Mouse (Mus musculus) layer of hippocampus, adult 11-12 months (tissue): ENCODE data around the gene Ddx31.

ENCODE experiments used
- DNase-seq: peaks from one replicate; pipeline ENCODE4 v3.0.0; 2022; ENCODE audit warnings: low spot score

The Ddx31 gene

DNA sequence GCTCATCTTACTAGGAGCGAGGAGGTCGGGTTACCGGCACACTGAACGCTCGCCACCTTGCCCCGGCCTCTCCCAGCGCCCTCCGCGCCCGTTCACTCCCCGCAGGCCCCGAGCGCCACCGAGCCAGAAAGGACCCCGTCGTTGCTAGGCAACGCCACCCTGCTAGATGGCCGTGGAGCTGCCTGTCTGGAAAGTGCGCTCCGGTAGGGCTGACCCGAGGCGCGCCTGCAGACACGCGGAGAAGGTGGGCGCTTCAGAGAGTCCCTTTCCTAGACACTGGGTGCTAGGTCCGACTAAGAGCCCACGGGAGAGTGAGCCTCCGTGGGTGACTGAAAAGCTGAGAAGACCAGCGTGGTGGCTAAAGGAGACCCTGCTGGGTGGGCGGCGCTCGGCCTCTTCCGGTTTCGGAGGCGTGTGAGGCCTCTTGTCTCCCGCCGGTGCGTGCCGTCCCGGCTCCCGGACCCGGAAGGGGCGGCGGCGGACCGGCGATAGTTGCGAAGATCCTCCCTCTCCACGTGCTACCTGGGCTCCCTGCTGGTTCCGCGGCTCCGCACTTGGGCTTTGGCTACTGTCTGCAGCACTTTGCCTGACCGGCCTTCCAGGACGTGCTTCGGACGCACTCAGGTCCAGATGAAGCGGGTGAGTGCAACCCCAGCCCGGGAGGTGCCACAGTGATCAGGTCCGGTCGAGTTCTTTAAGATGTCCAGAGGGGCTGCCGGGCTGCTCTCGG lies at the start of gene Ddx31, which contains the start of gene Gtf3c4:
Ddx31 (plus strand) TSS at position 185 of the 730 bp plus-strand sequence.
Gtf3c4 (minus strand) TSS at position 139 of the 730 bp plus-strand sequence.
- peak; percentile 95 for DNase-seq

DNA sequence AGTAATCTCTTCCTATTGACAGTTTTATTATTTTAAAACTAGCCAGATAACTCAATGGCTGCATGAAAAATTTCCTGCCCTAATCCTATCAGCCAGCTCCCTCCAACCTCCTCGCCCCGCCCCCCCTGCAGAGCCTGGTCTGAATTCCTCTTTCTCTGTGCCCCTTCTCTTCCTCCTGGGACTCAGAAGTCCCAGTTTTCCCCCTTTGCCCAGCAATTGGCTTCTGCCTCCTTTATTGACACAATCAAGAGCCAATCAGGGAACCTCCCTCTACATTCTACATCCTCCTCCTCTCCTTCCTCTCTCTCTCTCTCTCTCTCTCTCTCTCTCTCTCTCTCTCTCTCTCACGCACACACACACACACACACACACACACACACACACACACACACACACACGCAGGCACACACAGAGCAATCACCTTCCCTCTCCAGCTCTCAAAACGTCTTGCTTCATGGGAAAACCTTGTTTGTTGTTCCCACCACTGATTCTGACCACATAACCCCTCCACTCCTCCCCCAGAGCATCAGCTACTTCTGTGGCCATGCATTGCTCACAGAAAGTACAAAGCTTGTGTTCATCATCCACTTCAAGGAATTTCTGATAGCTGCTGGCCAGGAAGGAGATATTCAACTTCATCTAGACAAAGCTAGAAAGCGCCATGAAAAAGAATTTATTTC lies 47.1 kb upstream of the Ddx31 start:
- DNase-seq, result peak; percentile 28

- DNase-seq, result no peak
These were observed 45.6 kb upstream of the Ddx31 start for GRCm38 (mm10) chr2:28794623-28795022.

GRCm38 (mm10) chr2:28796298-28796697 lies 43.9 kb upstream of the Ddx31 start:
- no peak for DNase-seq

DNA sequence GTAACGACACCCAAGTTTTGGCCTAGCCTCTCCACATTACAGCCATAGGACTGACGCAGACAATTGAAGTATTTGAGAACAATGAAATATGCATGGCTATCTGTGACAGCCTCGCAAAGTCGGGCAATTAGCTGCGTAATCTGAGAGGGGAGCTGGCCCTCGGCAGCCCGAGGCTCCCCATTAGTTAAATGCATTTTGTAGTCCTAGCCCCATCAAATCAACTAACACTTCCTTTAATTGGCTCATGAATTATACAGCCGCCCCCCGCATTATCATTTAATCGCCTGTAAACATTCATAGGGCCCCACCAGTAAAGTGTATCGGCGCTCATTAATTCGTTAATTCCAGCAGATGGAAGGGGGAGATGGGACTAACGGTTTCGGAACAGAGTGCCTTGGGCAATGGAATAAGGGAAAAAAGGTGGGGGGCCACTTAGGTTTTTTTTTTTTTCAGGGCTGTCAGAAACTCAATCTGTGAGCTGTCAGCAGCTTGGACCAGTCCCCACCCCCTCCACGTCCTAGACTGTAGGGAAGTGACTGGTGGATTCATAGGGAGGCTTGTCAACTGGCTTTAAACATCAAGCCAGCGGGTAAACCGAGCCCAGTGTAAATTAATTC lies 42.6 kb upstream of the Ddx31 start:
- no peak for DNase-seq

DNA sequence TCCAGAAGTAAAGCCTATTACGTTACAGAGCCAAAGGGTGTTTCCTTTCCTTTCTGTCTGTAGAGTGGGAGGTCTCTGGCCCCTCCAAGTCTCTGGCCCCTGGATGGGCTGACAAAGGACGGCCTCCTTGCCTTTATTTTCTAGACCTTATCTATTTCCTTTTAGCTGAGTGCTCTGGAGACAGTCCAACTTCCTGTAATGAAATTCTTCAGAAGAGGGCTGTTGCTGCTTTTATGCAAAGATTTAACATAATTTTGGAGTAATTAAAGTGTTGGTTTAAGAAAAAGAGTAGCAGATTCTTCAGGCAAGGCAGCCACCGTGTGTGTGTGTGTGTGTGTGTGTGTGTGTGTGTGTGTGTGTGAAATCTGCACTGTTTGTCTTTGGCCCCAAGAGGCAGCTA lies 41.8 kb upstream of the Ddx31 start:
- no peak for DNase-seq

DNA sequence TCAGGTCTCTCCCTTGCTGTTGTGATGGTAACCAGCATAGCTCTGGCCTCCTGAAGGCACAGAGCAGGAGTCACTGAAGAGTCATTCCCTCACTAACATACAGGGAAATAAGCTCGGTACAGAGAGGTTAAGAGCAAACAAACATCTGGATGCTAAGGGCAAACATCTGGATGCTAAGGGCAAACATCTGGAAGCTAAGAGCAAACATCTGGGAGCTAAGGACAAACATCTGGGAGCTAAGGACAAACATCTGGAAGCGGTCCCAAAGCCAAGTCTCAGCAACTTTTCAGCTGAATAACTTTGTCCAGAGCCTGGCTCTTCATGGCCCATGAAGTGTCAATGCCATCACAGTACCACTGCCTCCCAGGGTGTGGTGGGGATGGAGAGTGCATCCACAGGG lies 40.6 kb upstream of the Ddx31 start:
- DNase-seq, result no peak

DNA sequence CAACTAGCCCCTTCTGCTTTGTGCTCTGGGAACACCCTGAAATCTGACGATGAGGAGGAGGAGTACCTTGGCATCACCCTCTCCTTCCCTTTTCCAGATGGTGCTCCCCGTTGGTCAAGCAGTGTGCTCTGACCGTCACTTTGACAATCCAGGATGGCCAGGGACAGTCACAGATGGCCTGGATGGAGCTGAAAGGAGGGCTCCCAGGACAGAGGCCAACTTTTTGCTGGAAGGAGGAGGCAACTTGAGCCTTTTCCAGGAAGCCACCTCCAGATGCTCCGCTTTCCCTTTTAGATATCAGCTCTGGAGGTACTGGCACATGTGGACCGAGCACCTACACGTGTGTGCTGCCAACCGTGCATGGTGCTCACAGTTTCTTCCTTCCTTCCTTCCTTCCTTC lies 36.8 kb upstream of the Ddx31 start:
- DNase-seq, result no peak

DNA sequence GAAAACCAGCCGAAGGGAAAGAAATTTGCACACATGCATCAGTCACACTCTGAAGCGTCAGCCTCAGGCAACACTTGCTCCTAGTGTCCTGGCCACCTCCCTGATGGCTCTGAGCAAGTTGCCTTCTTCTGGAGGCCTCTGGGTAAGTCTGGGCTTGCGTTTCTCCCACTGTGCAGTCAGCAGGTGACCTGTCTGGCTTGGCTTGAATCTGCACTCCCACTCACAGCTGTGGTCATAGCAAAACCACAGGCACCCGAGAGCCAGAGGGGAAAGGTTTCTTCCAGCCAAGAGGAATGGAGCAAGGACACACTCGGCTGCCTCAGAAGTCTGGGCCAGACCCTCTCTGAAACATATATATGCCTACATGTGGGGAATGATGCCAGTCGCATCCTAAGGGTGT lies 31.4 kb upstream of the Ddx31 start:
- no peak for DNase-seq

DNA sequence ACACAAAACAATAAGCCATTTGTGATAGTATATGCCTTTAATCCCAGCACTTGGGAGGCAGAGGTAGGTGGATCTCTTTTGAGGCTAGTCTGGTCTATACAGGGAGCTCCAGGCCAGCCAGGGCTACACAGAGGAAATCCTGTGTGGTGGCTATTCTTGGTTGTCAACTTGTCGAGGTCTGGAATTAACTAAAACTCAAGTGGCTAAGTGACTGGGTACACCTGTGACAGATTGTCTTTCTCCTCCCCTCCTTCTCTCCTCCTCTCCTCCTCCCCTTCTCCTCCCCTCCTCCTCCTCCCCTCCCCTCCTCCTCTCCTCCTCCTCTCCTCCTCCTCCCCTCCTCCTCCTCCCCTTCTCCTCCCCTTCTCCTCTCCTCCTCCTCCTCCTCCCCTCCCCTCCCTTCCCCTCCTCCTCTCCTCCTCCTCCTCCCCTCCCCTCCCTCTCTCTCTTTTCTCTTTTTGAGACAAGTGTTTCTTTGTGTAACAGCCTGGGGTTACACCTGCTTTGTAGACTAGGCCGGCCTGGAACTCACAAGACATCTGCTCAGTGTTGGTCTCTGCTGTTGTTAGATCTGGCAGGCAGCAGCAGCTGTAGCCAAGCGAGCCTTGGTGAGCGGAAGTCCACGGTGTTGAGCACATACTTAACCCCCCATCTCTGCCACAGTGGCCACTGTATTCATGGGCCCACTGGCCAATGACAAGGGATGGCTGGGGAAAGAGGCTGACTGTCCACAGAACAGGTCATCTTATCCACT lies 29.8 kb upstream of the Ddx31 start:
- no peak for DNase-seq

DNA sequence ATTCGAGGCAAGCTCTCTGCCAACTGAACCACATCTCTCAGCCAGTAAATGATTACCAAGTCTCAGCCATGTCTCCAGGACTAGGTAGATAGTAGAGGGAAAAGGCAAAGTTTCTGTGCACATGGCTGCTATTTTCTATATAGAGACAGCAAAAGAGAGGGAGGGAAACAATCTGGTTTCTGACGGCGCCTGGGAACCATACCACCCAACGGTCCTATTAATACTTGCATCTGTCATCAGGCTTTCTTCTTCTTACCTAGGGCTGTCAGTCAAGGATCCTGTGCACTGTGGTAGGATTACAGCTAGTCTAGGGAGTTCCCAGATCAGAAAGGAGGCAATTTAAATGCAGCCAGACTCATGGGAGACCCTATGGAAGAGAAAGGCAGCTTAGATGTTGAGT lies 21.3 kb upstream of the Ddx31 start:
- peak; percentile 37 for DNase-seq

GRCm38 (mm10) chr2:28829265-28829664 lies 10.9 kb upstream of the Ddx31 start:
- DNase-seq, result no peak

GRCm38 (mm10) chr2:28836181-28836940 lies 3.8 kb upstream of the Ddx31 start:
- peak; percentile 47 for DNase-seq

GRCm38 (mm10) chr2:28839501-28840221 lies 545 bp upstream of the Ddx31 start:
- DNase-seq, result peak; percentile 24

DNA sequence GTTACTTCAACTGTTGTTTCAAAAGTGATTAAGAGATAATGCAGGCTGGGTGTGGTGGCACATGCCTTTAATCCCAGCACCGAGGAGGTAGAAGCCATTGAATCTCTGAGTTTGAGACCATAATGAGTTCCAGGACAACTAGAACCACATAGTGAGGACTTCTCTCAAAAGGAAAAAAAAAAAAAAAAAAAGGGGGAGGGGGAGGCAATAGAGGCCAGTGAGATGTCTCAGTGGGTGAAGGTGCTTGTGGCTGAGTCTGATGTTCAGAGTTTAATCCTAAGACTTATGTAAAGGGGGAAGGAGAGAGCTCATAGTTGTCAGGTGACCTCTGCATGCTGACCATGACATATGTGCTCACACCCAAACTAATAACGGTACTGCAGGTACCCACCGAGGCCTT lies 1.8 kb downstream of the Ddx31 start:
- no peak for DNase-seq

- no peak for DNase-seq
These were observed 8.7 kb downstream of the Ddx31 start for GRCm38 (mm10) chr2:28848879-28849278.

DNA sequence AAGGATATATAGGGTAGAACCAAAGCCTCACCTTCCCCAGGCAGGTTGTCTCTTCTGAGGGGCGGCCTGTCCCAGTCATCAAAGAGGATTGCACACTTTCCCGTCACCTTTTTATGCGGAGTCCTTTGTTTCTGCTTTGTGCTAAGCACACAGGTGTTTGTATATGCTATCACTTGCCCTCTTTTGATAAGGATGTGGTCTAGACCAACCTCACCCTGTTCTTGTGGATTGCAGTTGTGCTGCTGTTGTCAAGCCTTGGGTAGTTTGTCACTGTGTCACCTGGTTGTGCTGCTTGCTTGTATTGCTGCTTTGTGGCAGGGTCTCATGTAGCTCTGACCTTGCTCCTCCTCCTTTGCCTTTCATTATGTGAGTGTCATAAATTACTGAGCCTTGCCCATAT lies 12.4 kb downstream of the Ddx31 start:
- DNase-seq, result no peak

DNA sequence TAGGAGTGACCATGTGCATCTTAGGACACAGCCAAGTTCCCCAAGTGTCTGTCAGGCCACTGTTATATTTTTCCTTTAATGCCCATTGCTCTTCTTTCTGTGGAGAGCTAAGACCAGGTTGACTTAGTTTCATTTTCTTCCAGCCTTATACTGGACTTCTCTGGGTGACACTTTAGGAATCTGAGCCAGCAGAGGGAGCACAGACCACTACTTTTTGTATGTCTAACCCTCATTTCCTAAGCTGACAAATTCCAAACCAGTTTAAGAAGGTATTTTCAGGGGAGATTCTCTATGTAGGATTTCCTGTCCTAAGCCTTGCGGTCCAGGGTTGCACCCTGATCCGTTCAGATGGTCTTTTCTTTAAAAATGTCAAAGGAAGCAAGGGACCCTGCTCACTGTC lies 15.6 kb downstream of the Ddx31 start:
- DNase-seq, result no peak

GRCm38 (mm10) chr2:28859303-28859702 lies 19.1 kb downstream of the Ddx31 start:
- DNase-seq, result no peak

GRCm38 (mm10) chr2:28860678-28861423 lies 20.6 kb downstream of the Ddx31 start:
- no peak for DNase-seq
